Mouse (Mus musculus): ENCODE measurements at regions not wholly inside any gene's neighbourhood (a gene's known extent, or its start where the extent isn't known, plus 50 kb on each side); places are given as distances from the start of the nearest gene placed in this dataset.
A peak's percentile ranks its signal among the peaks of the same experiment; 100 is the strongest.
"Not testable (repeated sequence)": the region's sequence is repeated elsewhere in the genome, so short reads cannot be mapped to it uniquely, and the experiment has no call there.

DNA sequence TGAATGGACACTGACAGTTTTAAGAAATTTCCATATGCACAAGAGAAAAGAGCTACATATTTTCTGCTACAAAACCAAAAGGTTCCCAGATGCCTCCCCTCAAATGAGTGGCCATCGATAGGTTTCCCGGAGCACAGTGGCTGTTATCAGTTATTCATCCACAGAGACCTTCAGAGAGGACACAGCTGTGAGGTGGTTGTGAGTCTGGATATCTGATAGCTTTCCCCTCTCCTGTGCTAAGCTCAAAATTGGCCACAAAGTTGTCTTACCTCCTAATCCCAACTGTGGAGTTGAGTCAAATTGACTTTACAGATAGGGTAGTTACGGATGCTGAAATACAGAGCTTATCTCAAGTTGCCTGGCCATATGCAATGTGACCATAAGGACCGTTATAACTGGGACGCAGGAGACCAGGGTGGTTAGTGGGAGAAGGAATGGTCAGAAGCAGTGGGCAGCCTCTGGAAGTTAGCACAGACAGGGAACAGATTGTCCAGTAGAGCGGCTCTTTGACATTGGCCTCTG lies 93.3 kb upstream of the Zfp706 start:
- no peak for DNase-seq

DNA sequence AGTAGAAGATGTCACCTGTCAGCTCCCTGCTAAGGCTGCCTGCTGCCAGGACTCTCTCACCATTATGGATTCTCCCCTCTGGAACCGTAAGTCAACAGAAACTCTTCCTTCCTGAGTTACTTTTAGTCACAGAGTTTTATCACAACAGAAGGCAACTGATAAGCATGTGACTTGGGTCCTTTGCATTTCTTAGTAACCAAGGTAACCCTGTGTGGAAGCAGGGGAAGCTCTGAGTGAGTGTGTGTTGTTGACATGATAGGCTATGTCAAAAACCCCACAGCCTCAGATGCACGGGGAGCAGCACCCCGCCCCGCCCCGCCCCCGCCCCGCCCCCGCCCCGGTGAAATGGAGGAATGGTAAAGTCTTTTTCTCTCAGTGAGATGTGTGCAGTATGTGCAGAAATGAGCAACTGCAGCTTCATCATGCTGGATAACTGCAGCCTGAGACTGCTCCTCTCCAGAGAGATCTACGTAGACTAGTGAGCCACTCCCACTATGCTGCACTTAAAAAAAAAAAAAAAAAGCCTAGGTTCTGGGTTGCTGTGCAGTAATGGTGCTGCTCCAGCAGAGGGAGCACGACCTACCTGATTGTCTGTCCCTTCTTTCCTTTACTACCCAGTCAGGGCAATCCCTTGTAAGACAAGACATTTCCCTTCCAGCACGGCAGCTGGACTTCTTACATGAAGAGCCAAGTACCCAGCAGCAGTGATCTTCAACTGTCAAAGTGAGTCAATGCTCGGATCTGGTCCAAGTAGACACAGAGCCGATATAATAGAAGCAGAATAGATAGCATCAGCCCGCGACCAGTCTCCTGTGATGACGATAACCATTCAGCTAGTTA lies 92.6 kb upstream of the Zfp706 start:
- DNase-seq: peak; percentile 56

DNA sequence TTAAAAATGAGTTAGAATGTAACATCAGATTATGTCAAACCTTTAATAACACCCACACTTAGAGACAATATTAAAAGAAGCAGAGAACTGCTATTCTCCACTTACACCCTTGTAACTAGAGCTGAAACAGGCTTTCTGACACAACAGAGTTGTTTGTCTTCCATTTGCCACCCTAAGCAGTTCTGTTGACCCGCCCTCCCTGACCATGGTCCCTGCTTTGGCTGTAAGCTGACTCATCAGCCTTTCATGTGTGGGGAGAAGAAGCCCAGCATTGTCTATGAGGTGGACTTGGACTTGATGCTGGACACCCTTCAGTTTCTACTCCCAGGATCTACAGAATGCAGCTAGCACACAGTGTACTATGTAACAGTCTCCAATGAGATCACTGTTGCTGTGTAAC lies 91.6 kb upstream of the Zfp706 start:
- no peak for DNase-seq

DNA sequence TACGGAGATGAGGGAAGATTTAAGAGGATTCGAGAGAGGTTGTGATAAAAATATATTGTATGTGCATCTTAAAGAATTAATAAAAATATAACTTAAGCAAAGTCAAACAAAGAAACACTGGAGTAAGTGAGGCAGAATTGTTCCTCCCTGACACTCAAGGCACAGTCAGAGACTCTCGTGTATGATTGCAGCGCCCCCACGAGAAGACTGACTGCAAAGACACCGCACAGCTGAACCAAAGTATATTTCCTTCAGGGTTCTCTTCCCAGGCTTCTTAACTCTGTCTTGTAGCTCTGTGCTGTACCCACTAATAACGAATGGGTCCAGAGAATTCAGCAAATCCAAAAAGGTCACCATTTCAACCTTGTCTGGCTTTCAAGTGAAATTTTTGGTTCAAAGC lies 89.9 kb upstream of the Zfp706 start:
- no peak for DNase-seq

DNA sequence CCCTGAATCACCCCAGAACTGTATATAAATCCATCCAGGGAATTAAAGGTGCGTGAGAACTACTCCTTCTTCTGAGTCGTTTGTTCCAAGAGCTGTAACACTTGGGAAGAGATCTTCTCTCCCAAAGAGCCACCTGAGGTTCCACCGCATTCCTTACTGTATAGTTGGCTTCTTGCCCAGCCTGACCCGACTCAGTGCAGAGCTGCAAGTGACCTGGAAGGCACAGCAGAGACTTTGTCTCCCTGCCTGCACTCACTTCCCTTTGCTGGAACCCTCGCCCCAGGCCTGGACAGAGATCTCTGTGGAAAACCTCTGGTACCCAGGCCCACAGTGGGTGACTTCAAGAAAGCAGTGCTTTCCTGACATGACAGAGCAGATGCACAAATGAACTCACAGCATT lies 83.6 kb upstream of the Zfp706 start:
- DNase-seq: not testable (repeated sequence)

DNA sequence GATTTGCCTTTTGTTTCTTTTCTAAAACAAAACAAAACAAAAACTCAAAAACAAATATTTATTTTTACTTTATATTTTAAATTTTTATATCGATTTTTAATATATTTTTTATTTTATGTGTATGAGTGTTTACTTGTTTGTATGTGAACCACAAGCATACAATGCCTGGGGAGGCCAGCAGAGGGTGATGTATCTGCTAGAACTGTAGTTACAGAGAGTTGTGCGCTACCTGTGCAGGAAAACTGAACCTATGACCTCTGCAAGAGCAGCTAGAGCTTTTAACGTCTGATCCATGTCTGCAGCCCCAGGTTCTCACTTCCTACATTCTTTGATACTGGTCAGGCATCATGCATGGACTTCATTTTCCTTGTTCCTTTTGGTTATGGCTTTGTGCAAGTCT lies 76.2 kb upstream of the Zfp706 start:
- no peak for DNase-seq

DNA sequence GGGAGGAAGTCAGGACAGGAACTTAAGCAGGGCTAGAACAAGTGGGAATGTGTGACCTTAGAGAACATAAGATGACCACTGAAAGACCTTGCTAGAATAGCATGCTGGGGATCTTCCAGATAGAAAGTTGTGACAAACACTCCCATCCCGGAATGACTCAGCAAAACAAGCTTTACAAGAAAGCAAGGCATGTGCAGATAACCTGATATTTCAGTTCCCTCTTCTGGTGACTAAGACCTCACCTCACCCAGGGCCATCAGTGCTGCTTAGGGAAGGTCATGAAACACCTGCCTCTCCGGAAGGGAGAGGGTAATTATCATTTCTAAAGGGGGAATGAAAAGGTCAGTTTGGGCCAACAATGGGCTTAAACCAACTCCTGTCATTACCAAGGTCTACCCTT lies 74.3 kb upstream of the Zfp706 start:
- DNase-seq: no peak

DNA sequence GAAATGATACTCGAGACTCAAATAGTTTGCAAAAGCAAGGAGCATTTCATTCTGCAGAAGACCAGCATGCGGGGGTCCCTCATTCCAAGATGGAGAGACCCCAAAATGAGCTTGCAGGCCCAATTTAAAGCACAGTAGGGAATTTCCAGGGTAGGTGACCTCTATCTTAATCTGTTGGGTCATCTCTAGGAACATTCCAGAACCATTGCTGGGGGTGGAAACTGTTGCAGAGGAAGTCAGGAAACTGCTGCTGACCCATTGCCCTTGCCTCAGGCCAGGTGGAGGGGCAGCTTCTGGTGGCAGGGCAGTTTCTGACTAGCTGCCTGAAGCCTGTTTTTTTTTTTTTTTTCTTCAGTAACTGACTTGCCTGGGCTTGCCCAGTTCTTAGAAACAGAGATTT lies 73.4 kb upstream of the Zfp706 start:
- peak; percentile 56 for DNase-seq

DNA sequence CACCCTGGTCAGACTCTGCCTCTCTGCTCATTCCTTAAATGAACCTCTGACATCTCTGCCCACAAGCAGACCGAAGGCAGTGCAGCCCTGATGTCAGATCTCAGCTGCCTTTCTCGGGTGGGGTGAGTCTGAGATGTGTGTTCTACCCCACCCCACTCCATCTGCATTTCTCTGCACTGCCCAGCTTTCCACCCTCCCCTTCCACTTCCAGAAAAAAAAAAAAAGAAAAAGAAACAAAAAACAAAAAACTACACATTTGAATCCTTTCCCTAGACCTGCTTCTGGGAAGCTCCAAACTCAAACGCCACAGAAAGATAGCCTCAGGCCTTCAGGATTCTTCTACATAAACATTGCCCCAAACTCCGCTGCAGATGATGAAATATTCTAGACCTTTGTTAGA lies 72.8 kb upstream of the Zfp706 start:
- no peak for DNase-seq

DNA sequence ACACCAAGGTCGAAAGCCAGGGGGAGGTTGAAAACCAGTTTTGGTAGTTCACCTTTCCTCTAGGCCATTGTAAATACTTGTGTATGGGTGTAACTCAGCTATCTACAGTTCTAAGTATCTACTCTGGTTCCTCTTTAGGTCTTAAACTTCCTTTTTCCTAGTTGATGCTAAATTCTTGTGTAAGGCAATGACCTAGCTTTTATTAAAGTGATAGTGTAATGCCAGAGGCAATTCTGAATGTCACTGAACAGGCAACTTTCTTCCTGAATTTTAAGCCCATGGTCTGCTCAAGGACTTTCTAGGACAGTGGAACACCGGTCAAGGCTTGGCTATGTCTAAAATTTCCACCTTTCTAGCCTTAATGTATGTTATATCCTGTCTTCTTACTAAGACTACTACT lies 66.6 kb upstream of the Zfp706 start:
- not testable (repeated sequence) for DNase-seq

DNA sequence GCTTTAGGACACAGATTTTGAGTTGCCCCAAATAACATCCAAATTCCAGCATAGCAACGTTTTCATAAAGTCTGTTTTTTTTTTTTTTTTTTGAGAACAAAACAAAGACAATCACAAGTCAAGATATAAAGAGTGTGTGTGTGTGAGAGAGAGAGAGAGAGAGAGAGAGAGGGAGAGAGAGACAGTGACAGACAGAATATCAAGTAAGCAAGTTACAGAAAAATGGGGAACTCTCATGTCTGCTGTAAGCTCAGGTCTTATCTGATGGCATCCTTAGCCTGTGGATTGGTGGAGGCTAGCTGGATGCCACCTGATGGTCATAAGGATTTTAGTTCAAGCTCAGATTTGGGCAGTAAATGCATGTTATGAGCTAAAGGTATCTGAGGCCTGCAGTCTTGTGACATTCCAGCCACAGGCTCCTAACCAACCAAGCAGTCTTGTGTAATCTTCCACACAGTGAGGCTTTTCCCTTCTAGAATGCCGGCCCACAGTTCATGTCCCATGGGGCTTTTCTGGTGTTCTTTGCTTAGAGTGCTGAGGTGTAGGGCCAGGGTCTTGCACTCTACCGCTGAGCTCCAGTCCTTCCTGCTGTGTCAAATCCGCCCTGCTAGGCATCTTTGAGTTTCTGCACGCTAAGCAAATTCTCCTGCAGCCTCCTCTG lies 64.8 kb upstream of the Zfp706 start:
- DNase-seq: no peak

DNA sequence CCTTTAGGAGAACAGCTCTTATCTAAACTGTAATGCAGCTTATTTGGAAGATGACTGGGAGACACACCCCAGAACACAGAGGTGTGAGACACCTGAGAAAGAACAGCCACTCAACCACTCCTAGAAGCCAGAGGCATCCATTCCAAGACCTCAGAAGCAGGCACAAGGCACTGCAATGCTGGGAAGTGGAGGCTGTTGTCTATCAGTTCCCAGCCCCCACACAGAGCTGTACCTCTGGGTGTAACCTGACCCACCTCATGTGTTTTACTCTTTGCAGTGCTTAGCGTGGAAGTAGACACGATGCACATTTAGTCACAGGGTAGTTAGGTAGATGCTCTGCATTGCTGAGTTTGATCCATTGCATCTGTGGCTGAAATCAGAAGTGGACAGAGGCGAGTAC lies 62.6 kb upstream of the Zfp706 start:
- no peak for DNase-seq

DNA sequence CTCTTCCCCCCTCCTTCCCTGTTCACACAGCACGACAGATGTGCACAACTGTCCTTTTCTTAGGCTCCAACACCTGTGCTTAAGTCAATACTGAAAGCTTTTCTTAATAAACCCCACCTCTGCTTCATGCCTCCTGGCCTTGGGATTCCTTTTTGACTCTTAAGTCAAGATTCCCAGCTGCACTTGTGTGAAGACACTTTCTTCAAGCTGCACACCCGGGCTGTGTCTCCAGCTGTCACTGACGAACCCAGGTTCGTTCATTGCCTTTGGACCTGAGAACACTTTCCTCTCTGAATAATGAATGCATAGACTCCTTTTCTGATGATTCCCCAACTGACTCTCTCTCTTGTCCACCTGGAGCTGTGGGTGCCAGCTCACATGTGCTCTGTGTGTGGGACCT lies 59.8 kb upstream of the Zfp706 start:
- DNase-seq: no peak

DNA sequence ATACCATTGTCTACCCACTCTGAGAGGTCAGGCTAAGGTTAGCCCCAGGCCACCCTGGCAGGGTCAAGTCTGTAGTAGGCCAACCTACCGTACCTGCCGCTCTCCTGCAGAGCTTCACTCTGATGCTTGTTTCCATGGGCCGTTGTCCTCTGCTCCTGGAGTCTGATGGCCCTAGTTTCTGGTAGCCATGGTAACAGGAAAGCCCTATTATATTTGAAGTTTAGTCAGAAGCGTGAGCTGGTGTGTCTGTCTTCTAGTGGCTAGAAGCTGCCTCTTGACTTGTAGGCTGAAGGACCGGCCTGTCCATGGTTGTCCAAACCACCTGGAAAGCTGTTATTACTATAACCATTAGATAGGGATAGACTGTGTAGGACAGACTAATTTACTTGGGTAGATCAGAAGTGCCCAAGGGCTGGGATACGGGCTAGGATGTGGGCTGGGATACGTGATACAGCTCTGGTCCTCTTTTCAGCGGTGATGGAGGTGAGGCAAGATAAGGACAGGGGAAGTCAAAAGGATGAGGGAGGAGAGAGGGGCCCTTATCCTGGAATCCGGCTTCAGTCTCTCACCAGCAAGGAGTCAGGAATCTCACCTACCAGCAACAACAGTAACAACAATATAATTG lies 58.5 kb upstream of the Zfp706 start:
- no peak for DNase-seq

DNA sequence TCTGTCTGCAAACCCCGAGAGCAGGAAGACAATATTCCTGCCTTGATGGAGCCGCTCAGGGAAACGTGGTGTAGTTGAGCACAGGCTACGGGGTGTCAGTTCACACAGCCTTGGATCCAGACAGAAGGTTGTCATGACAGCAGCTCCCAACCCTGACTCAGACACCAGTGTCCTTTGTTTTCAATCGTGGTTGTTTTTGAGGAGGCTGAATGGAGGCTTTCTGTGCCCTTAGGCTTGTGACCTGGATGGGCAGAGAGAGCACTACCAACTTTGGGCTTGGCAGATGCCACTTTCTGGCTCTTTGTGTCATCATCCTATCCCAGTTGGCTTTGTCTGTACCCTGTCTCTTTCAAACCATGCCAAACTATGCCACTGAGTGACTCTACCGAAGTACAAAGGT lies 57.8 kb upstream of the Zfp706 start:
- DNase-seq: no peak

DNA sequence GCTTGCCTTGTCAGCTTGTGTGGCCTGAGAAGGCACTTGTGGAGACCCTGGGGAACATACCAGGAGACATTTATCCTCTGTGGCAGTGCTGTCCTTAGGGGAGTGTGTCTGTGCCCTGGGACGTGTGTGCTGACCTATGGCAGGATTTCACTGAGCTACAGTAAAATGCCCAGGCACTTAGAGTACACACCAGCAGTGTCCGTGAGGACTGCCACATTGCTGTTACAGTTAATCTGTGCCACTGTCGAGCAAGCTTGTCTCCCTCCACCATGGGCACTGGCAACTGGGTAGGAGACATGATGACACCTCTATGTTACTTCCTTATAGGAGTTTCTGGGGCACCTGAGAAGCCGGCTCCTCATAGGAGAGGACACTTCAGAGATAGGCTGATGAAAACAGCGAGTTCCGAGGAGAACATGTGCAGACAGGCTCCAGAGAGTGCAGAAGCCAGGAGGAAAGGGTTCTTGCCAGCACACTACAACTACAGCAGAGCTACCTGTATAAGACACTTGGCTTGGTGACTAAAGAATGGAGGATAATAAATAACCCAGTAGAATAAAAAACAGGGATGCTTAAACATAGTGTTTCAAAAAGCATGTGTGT lies 56.3 kb upstream of the Zfp706 start:
- DNase-seq: no peak

DNA sequence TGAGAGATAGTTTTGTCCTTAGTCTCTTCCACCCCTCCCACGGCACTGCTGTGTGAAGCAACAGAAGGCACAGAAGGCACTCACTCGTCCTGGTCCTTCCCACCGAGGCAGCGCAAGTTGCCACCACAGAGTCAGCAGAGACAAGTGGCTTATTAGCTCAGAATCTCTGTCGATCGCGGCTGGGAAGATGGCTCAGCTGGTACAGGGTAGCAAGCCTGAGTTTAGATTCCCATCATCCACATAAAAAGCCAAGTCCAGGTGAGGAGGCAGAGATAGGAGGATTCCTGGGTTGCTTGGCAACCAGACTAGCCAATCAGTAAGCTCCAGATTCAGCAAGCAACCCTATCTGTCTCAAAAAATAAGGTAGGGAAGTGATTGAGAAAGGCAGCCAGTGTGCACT lies 55.0 kb upstream of the Zfp706 start:
- no peak for DNase-seq

DNA sequence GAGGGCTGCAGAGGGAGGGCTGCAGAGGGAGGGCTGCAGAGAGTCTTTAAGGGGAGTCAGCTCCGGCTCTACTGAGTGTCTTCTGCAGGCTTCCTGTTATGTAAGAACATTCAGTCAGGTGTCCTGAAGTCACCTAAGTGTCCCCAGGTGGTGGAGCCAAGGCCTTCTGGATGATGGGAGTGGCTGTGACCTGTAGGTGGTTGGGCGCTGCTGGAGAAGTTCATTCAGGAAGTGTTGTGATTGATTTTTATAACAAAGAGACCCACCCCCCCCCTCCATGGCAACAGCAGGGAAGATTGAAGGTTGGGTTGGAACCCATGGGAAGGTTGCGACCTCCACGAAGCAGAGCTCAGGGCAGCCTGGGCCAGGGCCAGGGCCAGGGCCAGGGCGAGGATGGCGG lies 53.9 kb upstream of the Zfp706 start:
- DNase-seq: no peak

DNA sequence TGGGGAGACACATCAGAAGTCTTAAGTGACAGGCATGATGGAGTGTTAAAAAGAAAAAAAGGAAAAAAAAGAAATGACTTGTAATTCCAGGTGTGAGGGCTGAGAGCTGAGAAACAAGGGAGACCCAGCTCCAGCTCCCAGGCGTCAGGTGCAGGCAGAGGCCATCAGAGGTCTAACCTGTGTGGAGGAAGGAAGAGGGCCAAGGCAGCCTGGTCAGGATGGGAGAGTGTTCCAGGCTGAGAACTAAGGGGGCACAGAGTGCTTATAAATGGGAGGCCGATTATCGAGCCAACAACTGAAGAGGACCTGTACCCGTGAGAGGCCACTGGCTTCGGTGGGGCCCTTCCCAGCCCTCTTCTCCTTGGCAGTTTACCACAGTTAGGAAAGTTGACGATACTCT lies 53.3 kb upstream of the Zfp706 start:
- no peak for DNase-seq
